1 mouse cellular context compared by ENCODE assay signal in genomic region chr8:94169547-94169946, GRCm38 (mm10).
TF ChIP-seq lines count a peak whose summit lies in the region.

No protein-coding gene starts in this region.

TF ChIP-seq in MEL, 35 proteins besides CTCF, POLR2A, EP300 and RAD21:
- TF ChIP-seq POLR2AphosphoS2 (IDR thresholded peaks at IDR 0.05; ENCODE audit: low read length) (no peak), POLR2AphosphoS5 (IDR thresholded peaks at IDR 0.05; ENCODE audit: borderline replicate concordance, low read depth, low read length) (no peak), USF1 (IDR thresholded peaks at IDR 0.05; ENCODE audit: low read depth, low read length) (peak; percentile 86), BHLHE40 (IDR thresholded peaks at IDR 0.05; ENCODE audit: borderline replicate concordance, low read depth, low read length) (peak; percentile 10; the same call in 1 of the 2 replicates), MYB (IDR thresholded peaks at IDR 0.05; ENCODE audit: low read depth, low read length) (peak; percentile 47; the same call in 1 of the 2 replicates), ETS1 (IDR thresholded peaks at IDR 0.05; ENCODE audit: low read depth, low read length) (peak; percentile 80), MXI1 (IDR thresholded peaks at IDR 0.05; ENCODE audit: low read depth, low read length) (0 out of 2 replicates have a peak, but pooled peaks have one; percentile 33), RCOR1 (IDR thresholded peaks at IDR 0.05; ENCODE audit: low read depth, low read length) (peak; percentile 52; the same call in 1 of the 2 replicates), GABPA (IDR thresholded peaks at IDR 0.05; ENCODE audit: low read depth, low read length) (peak; percentile 86), MAFK (IDR thresholded peaks at IDR 0.05; ENCODE audit: borderline replicate concordance, low read depth, low read length) (peak; percentile 63; the same call in 1 of the 2 replicates), HCFC1 (IDR thresholded peaks at IDR 0.05; ENCODE audit: low read depth, low read length) (no peak), NELFE (IDR thresholded peaks at IDR 0.05; ENCODE audit: low read depth, low read length) (peak; percentile 60), SIN3A (IDR thresholded peaks at IDR 0.05; ENCODE audit: low read length) (peak; percentile 80), USF2 (IDR thresholded peaks at IDR 0.05; ENCODE audit: borderline replicate concordance in 1 of 2, insufficient read depth in 1 of 2, low read depth in 1 of 2, low read length in 2 of 2) (0 out of 4 replicates have a peak, but pooled peaks of 1 of the 2 experiments have one; percentile 50), MAX (IDR thresholded peaks at IDR 0.05; ENCODE audit: low read length) (no peak; the same call in 1 of the 2 replicates), TCF12 (IDR thresholded peaks at IDR 0.05; ENCODE audit: low read depth, low read length) (peak; percentile 60; the same call in 1 of the 2 replicates), ZKSCAN1 (IDR thresholded peaks at IDR 0.05; ENCODE audit: low read depth, low read length) (no peak; the same call in 1 of the 2 replicates), MAZ (IDR thresholded peaks at IDR 0.05; ENCODE audit: low read depth, low read length) (no peak), TBP (IDR thresholded peaks at IDR 0.05; ENCODE audit: low read depth, low read length) (peak; percentile 85), CHD1 (IDR thresholded peaks at IDR 0.05; ENCODE audit: low read depth, low read length) (no peak), GATA1 (IDR thresholded peaks at IDR 0.05; ENCODE audit: low read depth, low read length) (peak; percentile 65)
